Mouse (Mus musculus) liver, embryonic 16.5 days (tissue): ENCODE measurements around the gene Vmn1r40. TPM values are rescaled to one million over a fixed set of nuclear protein-coding genes. Genes with fewer than 3 reads are reported as not detected.

Source experiments
- ATAC-seq: fragments of 200-750 bp; cut with Nextera tagmentation; 2 replicates; pipeline ENCODE4 v1.8.0; 2017; ENCODE audit warnings: low read depth, mild to moderate bottlenecking, moderate number of reproducible peaks, moderate library complexity
- H3K27ac ChIP-seq: fragments of 300-500 bp; sonication (generic); 2 replicates; pipeline ENCODE4 v1.5.1; 2014; ENCODE audit warnings: mild to moderate bottlenecking, low read length
- H3K27me3 ChIP-seq: fragments of 300-500 bp; sonication (generic); 2 replicates; pipeline ENCODE4 v1.6.1; 2014; ENCODE audit warnings: low read depth, low read length, mixed read lengths; ENCODE audit not compliant: control insufficient read depth, insufficient read depth
- H3K36me3 ChIP-seq: fragments of 300-500 bp; sonication (generic); 2 replicates; pipeline ENCODE4 v1.6.1; 2014; ENCODE audit warnings: mild to moderate bottlenecking; ENCODE audit not compliant: control insufficient read depth, insufficient read depth
- H3K4me1 ChIP-seq: fragments of 300-500 bp; sonication (generic); 2 replicates; pipeline ENCODE4 v1.6.1; 2014; ENCODE audit warnings: low read depth, low read length, mixed read lengths; ENCODE audit not compliant: control insufficient read depth
- H3K4me2 ChIP-seq: fragments of 300-500 bp; sonication (generic); 2 replicates; pipeline ENCODE4 v1.6.1; 2014; ENCODE audit warnings: low read depth, low read length, mixed read lengths
- H3K4me3 ChIP-seq: fragments of 300-500 bp; sonication (generic); 2 replicates; pipeline ENCODE4 v1.5.1; 2014; ENCODE audit warnings: low read depth, mild to moderate bottlenecking, low read length
- H3K9ac ChIP-seq: fragments of 300-500 bp; sonication (generic); 2 replicates; pipeline ENCODE4 v1.6.1; 2014; ENCODE audit warnings: low read depth, low read length
- H3K9me3 ChIP-seq: fragments of 300-500 bp; sonication (generic); replicated peaks from 2 replicates; pipeline ENCODE4 v1.6.1; 2016; ENCODE audit warnings: low read length; ENCODE audit not compliant: control insufficient read depth
- WGBS: fragments of 180-500 bp; shearing (Covaris S2); extraction: QIAGEN DNeasy Blood & Tissue Kit; methylation state at CpG from one replicate; pipeline ENCODE4 v1.1.7; 2014; ENCODE audit not compliant: insufficient replicate concordance; 5-methylcytosine and 5-hydroxymethylcytosine counted together
- polyA plus RNA-seq: library from polyadenylated mRNA; unstranded; fragments of >200 nt; fragmentation: Nextera tagmentation; extraction: Ambion mirVana; gene quantifications from 2 replicates; pipeline ENCODE4 v1.2.1, GENCODE M21; 2015

The Vmn1r40 gene
- not detected in 2 replicates for polyA plus RNA-seq

GRCm38 (mm10) chr6:89707240-89707639, at the start of gene Vmn1r40:
TSS of gene Vmn1r40 (plus strand) at chr6:89707540.
- H3K4me1 ChIP-seq: no peaks in the 10 kb centered on the region
- H3K4me3 ChIP-seq: no peak within 1 kb of the TSS
- ATAC-seq: no peak
- WGBS: 54% methylated on average over 4 of the region's 4 CpGs
- H3K36me3 ChIP-seq: no peaks in the 10 kb centered on the region
- H3K27ac ChIP-seq: no peak within 1 kb of the TSS
- no peaks in the 10 kb centered on the region for H3K9me3 ChIP-seq
- no peak within 1 kb of the TSS for H3K4me2 ChIP-seq
- H3K27me3 ChIP-seq: no peaks in the 10 kb centered on the region
- no peak within 1 kb of the TSS for H3K9ac ChIP-seq

GRCm38 (mm10) chr6:89658342-89658741, 49.0 kb upstream of the Vmn1r40 start:
- no peaks in the 10 kb centered on the region for H3K4me1 ChIP-seq
- no peak overlapping the region for H3K4me2 ChIP-seq
- no peak overlapping the region for H3K9ac ChIP-seq
- no peaks in the 10 kb centered on the region for H3K36me3 ChIP-seq
- ATAC-seq: no peak
- 53% methylated on average over 3 of the region's 3 CpGs for WGBS
- H3K27ac ChIP-seq: no peak overlapping the region
- no peak overlapping the region for H3K4me3 ChIP-seq
- H3K9me3 ChIP-seq: no peaks in the 10 kb centered on the region
- no peaks in the 10 kb centered on the region for H3K27me3 ChIP-seq

DNA sequence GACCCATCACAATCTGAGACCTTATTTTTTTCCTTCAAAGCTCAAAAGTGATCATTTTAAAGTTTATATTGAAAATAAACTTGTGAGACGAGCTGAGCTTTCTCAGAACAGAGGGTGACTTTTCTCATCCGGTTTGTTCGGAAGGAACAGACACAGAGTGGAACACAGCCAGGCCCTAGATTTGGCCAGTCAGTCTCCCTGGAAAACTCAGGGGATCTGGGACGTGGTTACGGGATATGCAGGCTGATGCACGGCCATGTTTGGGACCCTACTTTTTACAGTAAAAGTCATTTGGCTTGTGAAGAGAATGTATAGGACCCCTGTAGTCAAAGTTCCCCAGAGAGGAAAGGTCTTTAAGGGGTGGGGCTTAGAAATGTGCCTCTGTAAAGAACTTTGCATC, 48.4 kb upstream of the Vmn1r40 start:
- ATAC-seq: no peak

GRCm38 (mm10) chr6:89659692-89660423, 47.5 kb upstream of the Vmn1r40 start:
- 32% methylated on average over 7 of the region's 7 CpGs for WGBS
- H3K27me3 ChIP-seq: no peaks in the 10 kb centered on the region
- no peaks in the 10 kb centered on the region for H3K9me3 ChIP-seq
- H3K4me3 ChIP-seq: no peak overlapping the region
- H3K4me2 ChIP-seq: no peak overlapping the region
- H3K27ac ChIP-seq: no peak overlapping the region
- no peak overlapping the region for H3K9ac ChIP-seq
- no peaks in the 10 kb centered on the region for H3K36me3 ChIP-seq
- no peak for ATAC-seq
- no peaks in the 10 kb centered on the region for H3K4me1 ChIP-seq

More for the DNA sequence above, 48.4 kb upstream of the Vmn1r40 start:
- H3K4me2 ChIP-seq: no peak overlapping the region
- H3K36me3 ChIP-seq: no peaks in the 10 kb centered on the region
- no peaks in the 10 kb centered on the region for H3K27me3 ChIP-seq
- H3K9me3 ChIP-seq: no peaks in the 10 kb centered on the region
- H3K27ac ChIP-seq: no peak overlapping the region
- WGBS: 69% methylated on average over 6 of the region's 6 CpGs
- H3K9ac ChIP-seq: no peak overlapping the region
- H3K4me3 ChIP-seq: no peak overlapping the region
- no peaks in the 10 kb centered on the region for H3K4me1 ChIP-seq

DNA sequence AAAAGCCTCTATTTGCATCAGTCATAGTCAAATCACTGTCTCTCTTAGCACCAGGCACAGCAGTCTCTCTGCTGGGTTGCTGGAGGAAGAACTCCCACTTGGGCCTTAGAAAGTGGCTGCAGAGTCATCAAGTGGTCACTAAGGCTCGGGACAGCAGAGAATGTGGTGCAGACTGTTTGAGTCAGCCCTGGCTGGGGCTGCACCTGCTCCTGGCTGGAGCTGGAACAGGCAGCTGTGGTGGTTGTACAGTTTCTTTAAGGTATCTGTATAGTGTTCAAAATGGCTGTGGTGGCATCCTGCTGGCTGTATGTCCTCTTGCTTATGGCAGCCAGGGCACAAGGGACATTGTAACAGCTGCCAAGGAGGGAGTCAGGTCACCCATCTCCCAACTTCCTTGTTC, 46.9 kb upstream of the Vmn1r40 start:
- no peak overlapping the region for H3K9ac ChIP-seq

GRCm38 (mm10) chr6:89662521-89662920, 44.8 kb upstream of the Vmn1r40 start:
- 71% methylated on average over 3 of the region's 3 CpGs for WGBS
- no peaks in the 10 kb centered on the region for H3K27me3 ChIP-seq
- H3K27ac ChIP-seq: no peak overlapping the region
- H3K4me2 ChIP-seq: no peak overlapping the region
- no peak for ATAC-seq
- H3K36me3 ChIP-seq: no peaks in the 10 kb centered on the region
- no peak overlapping the region for H3K9ac ChIP-seq
- no peak overlapping the region for H3K4me3 ChIP-seq
- no peaks in the 10 kb centered on the region for H3K9me3 ChIP-seq
- no peaks in the 10 kb centered on the region for H3K4me1 ChIP-seq

More for the DNA sequence above, 46.9 kb upstream of the Vmn1r40 start:
- no peak for ATAC-seq
- Histone ChIP-seq H3K9me3 (no peaks in the 10 kb centered on the region), H3K4me2 (no peak overlapping the region), H3K4me3 (no peak overlapping the region), H3K4me1 (no peaks in the 10 kb centered on the region), H3K27ac (no peak overlapping the region), H3K27me3 (no peaks in the 10 kb centered on the region), H3K36me3 (no peaks in the 10 kb centered on the region)
- 37% methylated on average over 1 of the region's 1 CpGs for WGBS

DNA sequence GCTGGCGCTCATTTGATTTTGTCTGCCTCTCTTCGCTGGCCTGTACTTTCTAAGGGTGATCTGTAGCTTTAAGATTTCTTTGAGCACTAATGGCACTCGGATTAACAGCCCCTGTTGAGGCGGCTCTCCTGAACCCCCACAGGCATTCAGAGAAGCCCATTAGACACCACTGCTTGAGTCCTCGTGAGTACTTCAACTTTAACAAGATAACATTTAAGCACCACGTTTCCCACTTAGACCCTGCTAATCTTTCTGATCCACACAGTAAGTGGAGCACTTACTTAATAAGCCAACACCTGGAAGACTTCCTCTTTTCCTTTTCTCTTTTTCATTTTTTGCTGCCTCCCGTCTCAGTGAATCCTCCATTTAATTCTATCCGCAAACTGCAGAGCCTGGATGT, 42.2 kb upstream of the Vmn1r40 start:
- WGBS: 57% methylated on average over 8 of the region's 8 CpGs
- Histone ChIP-seq H3K4me2 (no peak overlapping the region), H3K36me3 (no peaks in the 10 kb centered on the region), H3K9me3 (no peaks in the 10 kb centered on the region), H3K27ac (no peak overlapping the region), H3K27me3 (no peaks in the 10 kb centered on the region), H3K4me1 (no peaks in the 10 kb centered on the region), H3K4me3 (no peak overlapping the region), H3K9ac (no peak overlapping the region)
- no peak for ATAC-seq

DNA sequence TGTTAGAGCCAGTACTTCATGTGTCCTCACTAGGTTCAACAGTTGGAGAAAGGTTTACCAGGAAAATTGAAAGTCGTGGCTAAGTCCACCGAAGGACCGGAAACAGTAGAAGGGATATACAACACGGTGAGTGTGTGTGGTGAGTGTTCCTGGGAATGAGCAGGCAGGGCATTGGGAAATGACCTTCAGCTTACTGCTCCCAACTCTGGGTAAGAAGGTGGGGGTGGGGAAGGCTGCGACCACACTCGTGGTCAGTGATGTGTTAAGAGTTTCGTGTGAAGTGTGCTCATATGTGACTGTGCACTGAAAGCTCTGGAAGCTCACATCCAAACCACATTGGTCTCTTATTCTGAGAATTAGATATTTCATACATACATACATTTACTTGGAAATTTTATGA, 41.7 kb upstream of the Vmn1r40 start:
- H3K4me2 ChIP-seq: no peak overlapping the region
- WGBS: 65% methylated on average over 7 of the region's 7 CpGs
- H3K27me3 ChIP-seq: no peaks in the 10 kb centered on the region
- H3K36me3 ChIP-seq: no peaks in the 10 kb centered on the region
- H3K4me3 ChIP-seq: no peak overlapping the region
- H3K27ac ChIP-seq: no peak overlapping the region
- ATAC-seq: no peak
- no peaks in the 10 kb centered on the region for H3K9me3 ChIP-seq
- H3K9ac ChIP-seq: no peak overlapping the region
- no peaks in the 10 kb centered on the region for H3K4me1 ChIP-seq

DNA sequence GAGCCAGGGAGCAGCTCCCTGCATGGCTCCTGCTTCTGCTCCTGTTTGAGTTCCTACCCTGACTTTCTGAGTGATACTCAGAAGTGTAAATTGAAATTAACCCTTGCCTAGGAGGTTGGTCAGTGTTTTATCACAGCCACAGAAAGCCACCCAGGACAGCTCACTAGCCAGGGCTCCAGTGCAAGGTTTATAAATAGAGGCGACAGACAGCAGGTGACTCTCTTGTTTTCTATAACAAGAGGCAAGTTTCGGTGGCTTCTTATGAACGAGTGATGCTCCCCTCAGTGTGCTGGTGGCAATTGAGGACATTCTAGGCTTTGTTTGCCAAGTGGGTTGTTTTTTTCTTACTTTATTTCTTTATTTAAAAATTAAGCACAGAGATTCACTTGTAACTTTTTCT, 40.4 kb upstream of the Vmn1r40 start:
- no peak for ATAC-seq
- WGBS: 65% methylated on average over 3 of the region's 3 CpGs
- Histone ChIP-seq H3K4me1 (no peaks in the 10 kb centered on the region), H3K27ac (no peak overlapping the region), H3K4me3 (no peak overlapping the region), H3K36me3 (no peaks in the 10 kb centered on the region), H3K4me2 (no peak overlapping the region), H3K27me3 (no peaks in the 10 kb centered on the region), H3K9ac (no peak overlapping the region), H3K9me3 (no peaks in the 10 kb centered on the region)
